Mouse (Mus musculus) cerebellum, adult (tissue): Measurements from ENCODE around the gene 1700006A11Rik.
"Not testable (repeated sequence)": the region's sequence is repeated elsewhere in the genome, so short reads cannot be mapped to it uniquely, and the experiment has no call there.

Source experiments
- ATAC-seq: cut with Nextera tagmentation; 2 replicates; pipeline ENCODE4 v1.9.2; 2017; ENCODE audit warnings: mild to moderate bottlenecking, moderate library complexity, mixed read lengths; ENCODE audit not compliant: insufficient number of reproducible peaks, low FRiP score, low TSS enrichment

Gene 1700006A11Rik

DNA sequence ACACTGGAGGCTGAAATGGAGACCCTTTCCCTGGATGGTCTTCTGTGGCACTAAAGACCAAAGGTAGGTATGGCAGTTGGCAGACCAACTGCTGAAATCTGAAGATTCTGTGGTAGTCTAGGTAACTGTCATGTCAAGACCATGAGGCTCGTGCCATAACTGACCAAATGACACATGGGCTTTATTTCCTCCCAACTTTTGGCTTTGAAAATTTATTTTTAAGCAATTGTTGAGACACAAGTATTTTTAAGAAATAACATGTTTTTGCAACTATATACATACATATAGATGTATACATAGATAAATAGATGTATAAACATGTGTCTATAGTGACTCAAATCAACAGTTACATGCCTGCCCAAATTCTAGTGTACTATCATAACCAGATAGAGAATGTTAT, at the start of gene 1700006A11Rik:
Gene 1700006A11Rik, minus strand, starts transcription at position 101 of the 400 bp plus-strand sequence.
- ATAC-seq = no peak

DNA sequence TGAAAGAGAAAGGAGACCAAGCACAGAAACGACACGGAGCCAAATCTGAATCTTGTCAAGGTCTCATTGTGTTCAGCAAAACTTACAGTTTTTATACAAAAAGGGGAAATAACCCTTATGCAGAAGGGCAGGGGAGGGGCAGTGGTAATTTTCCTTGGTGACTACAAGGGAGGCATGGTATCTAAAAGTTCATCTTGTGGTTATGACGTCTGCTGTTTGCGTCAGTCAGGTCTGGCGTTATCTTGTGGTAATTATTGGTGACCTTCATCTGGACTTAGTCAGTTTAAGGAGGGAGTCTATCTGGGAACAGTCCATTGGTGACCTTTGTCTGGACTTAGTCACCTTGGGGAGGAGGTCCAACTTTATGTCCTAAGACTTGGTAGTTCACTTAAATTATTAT, 48.5 kb upstream of the 1700006A11Rik start:
- not testable (repeated sequence) for ATAC-seq

DNA sequence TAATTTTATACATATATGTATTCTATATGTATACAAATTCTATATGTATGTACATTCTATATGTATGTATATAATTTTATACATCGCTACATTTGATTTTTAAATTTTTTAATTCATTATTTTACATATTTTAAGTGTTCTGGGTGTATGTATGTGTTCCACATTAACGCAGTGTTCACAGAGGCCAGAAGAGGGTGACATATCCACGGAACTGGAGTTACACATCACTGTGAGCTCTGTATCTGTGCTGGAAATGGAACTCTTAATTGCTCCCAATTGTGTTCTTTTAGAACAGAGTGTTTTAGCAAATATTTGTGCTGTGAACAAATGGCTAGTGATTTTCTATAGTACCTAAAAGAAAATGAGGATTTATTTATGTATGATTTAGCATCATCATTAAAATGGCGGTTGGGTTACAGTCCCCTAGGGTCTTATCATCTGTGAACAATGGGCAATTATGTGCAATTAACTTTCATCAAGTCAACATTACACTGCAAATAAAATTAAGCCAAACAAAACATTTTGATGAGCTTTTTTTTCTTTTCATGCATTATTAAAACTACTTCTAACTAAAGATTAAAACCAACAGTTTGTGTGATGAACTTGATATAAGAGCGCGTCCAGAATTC, 40.4 kb upstream of the 1700006A11Rik start:
- no peak for ATAC-seq

DNA sequence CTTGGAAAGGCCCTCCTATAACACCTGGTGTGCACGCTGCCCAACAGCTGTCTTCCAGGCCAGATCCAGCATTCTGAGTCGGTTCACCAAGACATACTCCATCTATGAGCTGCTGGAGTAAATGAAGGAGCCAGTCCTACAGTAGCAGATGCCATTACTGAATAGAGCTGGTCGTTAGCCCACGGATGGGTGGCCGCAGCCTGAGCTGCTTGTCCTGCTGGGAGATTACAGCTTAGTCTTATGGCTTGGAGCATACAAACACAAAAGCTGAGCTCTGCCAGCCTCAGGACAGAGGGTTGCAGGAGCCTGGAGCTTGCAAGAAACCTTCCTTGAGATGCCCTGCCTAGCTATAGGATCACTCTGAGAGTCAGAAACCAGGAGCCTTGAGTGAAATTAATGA, 33.6 kb downstream of the 1700006A11Rik start:
- no peak for ATAC-seq

DNA sequence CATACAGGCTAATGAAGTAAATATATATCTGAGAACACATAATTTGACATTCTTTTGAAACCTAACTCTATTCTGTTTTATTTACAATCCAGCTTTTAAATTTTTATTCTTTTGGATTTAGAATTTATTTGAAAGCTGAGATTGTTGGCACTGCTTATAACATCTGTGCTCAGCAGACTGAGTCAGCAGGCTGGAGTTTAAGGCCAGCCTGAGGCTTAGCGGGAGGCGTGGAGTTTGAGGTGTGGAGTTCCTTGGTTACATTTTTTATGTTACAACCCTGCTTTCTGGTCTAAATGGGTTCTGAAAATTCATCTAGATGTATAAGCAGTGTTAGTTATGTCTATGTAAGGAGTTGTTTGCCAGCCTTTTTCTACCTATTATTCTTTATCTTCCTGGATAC, 35.7 kb downstream of the 1700006A11Rik start:
- ATAC-seq = no peak

DNA sequence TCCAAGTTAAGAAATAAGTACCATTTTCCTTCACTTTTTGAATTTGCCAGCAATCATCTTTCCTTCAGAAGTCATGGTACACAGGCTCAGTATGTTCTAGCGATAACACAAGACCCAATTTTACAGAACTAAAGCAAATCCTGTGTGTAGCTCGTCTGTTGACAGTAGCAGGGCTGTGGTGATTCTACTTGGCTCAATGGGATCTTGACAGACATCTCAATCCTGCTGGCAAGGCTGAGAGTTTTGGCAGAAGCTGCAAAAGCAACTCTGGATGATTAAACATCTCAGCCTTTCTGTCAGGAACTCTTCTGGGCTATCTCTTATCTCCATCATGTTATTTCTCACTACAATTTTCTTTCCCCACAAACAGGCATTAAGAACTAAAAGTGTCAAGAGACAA, 36.2 kb downstream of the 1700006A11Rik start:
- no peak for ATAC-seq

DNA sequence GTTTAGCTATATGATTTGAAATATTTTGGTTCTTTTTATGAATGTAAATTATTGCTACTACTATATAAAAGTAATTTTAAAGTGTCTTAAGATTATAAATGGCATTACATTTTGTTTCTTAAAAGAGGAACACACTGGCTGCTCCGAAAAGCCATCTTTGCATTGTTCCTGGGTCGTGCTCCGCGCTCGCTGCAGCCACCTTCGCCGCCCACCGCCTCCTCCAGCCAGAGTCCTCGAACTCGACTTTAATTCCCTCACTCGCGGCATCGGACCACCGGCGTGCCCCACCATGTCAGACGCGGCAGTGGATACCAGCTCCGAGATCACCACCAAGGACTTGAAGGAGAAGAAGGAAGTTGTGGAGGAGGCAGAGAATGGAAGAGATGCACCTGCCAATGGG, 40.5 kb downstream of the 1700006A11Rik start:
- ATAC-seq = not testable (repeated sequence)

DNA sequence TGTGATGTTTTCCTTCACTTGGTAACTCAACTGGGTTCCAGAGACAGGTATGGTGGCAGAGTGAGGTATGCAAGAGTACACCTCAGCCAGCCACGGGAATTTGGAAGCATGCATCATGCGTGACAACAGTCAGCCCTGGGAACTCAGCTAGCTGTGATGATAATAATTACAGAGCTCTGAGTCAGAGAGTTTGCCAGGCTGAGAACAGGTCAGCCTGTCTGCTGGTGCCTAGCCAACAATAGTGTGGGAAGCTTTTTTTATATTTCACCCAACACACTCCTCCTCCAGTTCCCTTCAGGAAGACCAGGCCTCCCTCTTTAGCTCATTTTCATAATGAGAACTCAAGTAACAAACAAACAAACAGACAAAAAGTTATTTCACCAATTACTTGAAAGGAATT, 53.8 kb downstream of the 1700006A11Rik start:
- no peak for ATAC-seq

DNA sequence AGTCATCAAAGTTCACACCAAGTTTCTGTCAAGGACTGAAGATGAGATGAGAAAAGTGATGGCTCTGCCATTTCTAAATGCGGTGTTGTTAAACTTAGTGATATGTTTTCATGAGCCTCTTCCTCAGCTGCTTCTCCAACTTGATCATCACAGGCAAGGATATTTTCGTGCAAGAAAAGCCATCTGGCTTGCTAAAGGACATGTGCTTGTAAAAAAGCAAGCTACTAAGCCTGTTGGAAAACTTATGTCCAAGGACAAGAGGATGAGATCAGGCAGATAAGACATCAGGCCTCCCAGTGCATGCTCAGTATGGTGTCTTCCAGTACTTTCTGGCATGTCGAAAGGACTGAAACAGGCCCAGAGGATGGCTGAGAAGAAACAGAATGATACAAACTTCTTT, 68.3 kb downstream of the 1700006A11Rik start:
- no peak for ATAC-seq
